Mouse (Mus musculus) liver, embryonic 14.5 days (tissue): ENCODE data around the gene Fermt3. TPM values are rescaled to one million over a fixed set of nuclear protein-coding genes. Genes with fewer than 3 reads are reported as not detected.

Experiments
- ATAC-seq: fragments of 200-750 bp; cut with Nextera tagmentation; 2 replicates; pipeline ENCODE4 v1.8.0; 2017; ENCODE audit warnings: moderate number of reproducible peaks, mild to moderate bottlenecking, moderate library complexity; ENCODE audit not compliant: insufficient read depth
- DNase-seq, 3 experiments: peaks; one replicate each; pipeline ENCODE4 v3.0.0-alpha.2; 2012 to 2013; ENCODE audit warnings: low read depth in 3 of 3, low spot score in 3 of 3
- H3K27ac ChIP-seq: fragments of 300-500 bp; sonication (generic); 2 replicates; pipeline ENCODE4 v1.5.1; 2014; ENCODE audit warnings: moderate library complexity, mild to moderate bottlenecking, control low read depth, inconsistent platforms
- H3K27me3 ChIP-seq: fragments of 300-500 bp; sonication (generic); 2 replicates; pipeline ENCODE4 v1.6.1; 2014; ENCODE audit warnings: mild to moderate bottlenecking, low read length, moderate library complexity; ENCODE audit not compliant: control insufficient read depth, insufficient read depth
- H3K36me3 ChIP-seq: fragments of 300-500 bp; sonication (generic); replicated peaks from 2 replicates; pipeline ENCODE4 v1.6.1; 2014; ENCODE audit warnings: low read depth; ENCODE audit not compliant: control insufficient read depth, insufficient read depth
- H3K4me1 ChIP-seq, 2 experiments: fragments of 200-500 bp in 1 of 2; fragments of 300-500 bp in 1 of 2; sonication (generic) in 1 of 2; replicated peaks; 2 replicates each; pipeline ENCODE4 v1.6.1; 2012 to 2014; ENCODE audit warnings: antibody characterized with exemption in 1 of 2, inconsistent platforms in 1 of 2, low read length in 1 of 2; ENCODE audit not compliant: control insufficient read depth in 2 of 2, insufficient read depth in 2 of 2
- H3K4me2 ChIP-seq: fragments of 300-500 bp; sonication (generic); 2 replicates; pipeline ENCODE4 v1.6.1; 2014; ENCODE audit warnings: low read depth, mild to moderate bottlenecking, control low read depth, moderate library complexity
- H3K4me3 ChIP-seq, 2 experiments: fragments of 200-500 bp in 1 of 2; fragments of 300-500 bp in 1 of 2; sonication (generic) in 1 of 2; 2 replicates each; pipeline ENCODE4 v1.5.1; 2012 to 2014; ENCODE audit warnings: low read depth in 2 of 2, low read length in 2 of 2, mild to moderate bottlenecking in 2 of 2, control low read depth in 1 of 2, inconsistent platforms in 1 of 2, moderate library complexity in 1 of 2; ENCODE audit not compliant: insufficient read depth in 1 of 2
- H3K9ac ChIP-seq: fragments of 300-500 bp; sonication (generic); replicated peaks from 2 replicates; pipeline ENCODE4 v1.6.1; 2014; ENCODE audit warnings: mild to moderate bottlenecking, control low read depth, moderate library complexity
- H3K9me3 ChIP-seq: fragments of 300-500 bp; sonication (generic); 2 replicates; pipeline ENCODE4 v1.6.1; 2016; ENCODE audit warnings: low read length, mixed read lengths; ENCODE audit not compliant: control insufficient read depth
- CTCF ChIP-seq: IDR thresholded peaks from 2 replicates; pipeline ENCODE4 v1.5.1; 2016; ENCODE audit warnings: antibody characterized with exemption, low read depth, control low read depth
- EP300 ChIP-seq: IDR thresholded peaks from 2 replicates; pipeline ENCODE4 v1.6.1; 2016; ENCODE audit warnings: antibody characterized with exemption, low read depth
- WGBS: fragments of 180-500 bp; shearing (Covaris S2); extraction: QIAGEN DNeasy Blood & Tissue Kit; methylation state at CpG from one replicate; pipeline ENCODE4 v1.1.7; 2014; ENCODE audit not compliant: insufficient replicate concordance; 5-methylcytosine and 5-hydroxymethylcytosine counted together
- polyA plus RNA-seq, 2 experiments: library from polyadenylated mRNA; depleted of rRNA in 1 of 2; stranded (reverse) in 1 of 2; unstranded in 1 of 2; fragments of >200 nt; fragmentation: Nextera tagmentation in 1 of 2; extraction: Ambion mirVana in 1 of 2; gene quantifications; 2 replicates each; pipeline versions ENCODE4 v1.2.1 to v1.2.3; 2012 to 2014

Gene Fermt3
- polyA plus RNA-seq, 2 experiments = 58.1 to 72.2 TPM

GRCm38 (mm10) chr19:7006892-7007593 is 12.2 kb downstream of the Fermt3 start:
- Histone ChIP-seq H3K4me2 (no peak overlapping the region), H3K4me3 (no peak overlapping the region), H3K9me3 (no peaks in the 10 kb centered on the region), H3K27ac (no peak overlapping the region), H3K4me1 (no peaks in the 10 kb centered on the region), H3K9ac (no peak overlapping the region), H3K27me3 (no peaks in the 10 kb centered on the region), H3K36me3 (peaks cover 8% of the 10 kb centered on the region)
- no peak for DNase-seq
- TF ChIP-seq CTCF (no peak), EP300 (no peak)
- 74% methylated on average over 9 of the region's 9 CpGs for WGBS
- ATAC-seq = no peak

DNA sequence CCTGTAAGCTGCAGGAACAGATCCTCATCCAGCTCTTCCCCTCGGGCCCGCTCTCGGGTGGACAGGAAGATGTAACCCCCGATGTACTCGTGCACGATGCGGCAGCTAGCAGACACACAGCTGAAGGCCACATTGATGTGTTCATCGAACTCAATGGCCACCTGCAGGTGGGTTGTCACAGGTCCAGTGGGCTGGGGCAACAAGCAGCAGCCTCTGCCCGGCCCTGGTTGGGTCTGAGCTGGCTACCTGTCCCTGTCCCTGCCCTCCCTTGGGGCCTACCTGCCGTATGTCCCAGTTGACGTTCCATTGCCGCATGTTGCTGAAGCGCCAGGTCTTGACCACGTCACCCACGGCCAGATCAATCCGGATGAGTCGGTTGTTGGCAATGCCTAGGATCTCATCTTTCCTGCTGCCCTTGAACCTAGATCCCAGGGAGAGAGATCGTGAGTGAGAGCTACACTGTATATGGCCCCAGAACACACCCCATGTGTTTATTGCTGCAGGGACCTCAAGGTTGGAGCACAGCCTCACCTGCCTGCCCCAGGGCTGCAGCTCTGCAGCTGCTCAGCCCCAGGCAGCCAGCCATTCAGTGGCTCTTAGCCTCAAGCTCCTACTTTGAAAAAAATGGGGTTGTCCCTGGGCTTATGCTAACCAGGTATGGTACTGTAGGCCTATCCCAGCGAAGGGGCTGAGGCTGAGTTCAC is 19.8 kb downstream of the Fermt3 start:
- Histone ChIP-seq H3K27ac (no peak overlapping the region), H3K36me3 (peaks cover 34% of the 10 kb centered on the region), H3K4me1 (peaks cover 8% of the 10 kb centered on the region in 2 experiments), H3K27me3 (no peaks in the 10 kb centered on the region), H3K9me3 (no peaks in the 10 kb centered on the region), H3K4me2 (no peak overlapping the region), H3K4me3 (no peak overlapping the region), H3K9ac (no peak overlapping the region)
- TF ChIP-seq EP300 = no peak
- TF ChIP-seq CTCF = no peak
- ATAC-seq = no peak
- WGBS = 83% methylated on average over 19 of the region's 19 CpGs
- no peak for DNase-seq

DNA sequence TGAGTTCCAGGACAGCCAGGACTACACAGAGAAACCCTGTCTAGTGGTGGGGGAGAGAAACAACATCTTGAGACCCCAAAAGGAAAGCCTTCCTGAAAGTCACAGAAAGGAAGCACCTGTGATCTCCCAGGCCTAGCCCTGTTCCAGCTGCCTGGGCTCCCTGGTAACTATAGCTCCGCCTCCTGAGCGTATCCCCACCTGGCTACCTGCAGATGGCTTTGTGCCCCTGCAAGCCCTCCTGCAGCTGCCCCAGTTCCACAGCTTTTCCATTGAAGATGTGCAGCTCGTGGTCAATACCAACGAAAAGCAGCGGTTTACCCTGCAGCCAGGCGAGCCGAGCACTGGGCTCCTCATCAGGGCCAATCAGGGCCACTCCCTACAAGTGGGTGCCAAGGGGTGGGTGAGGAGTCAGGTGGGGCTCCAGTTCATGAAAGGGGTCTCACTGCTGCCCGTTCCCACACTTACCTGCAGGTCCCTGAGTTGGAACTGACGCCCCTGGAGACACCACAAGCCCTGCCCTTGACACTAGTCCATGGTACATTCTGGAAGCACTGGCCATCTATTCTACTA is 21.5 kb downstream of the Fermt3 start:
- Histone ChIP-seq H3K4me1 (peaks cover 13% of the 10 kb centered on the region in 2 experiments), H3K36me3 (peaks cover 34% of the 10 kb centered on the region), H3K9me3 (no peaks in the 10 kb centered on the region), H3K9ac (no peak overlapping the region), H3K4me3 (no peak overlapping the region), H3K4me2 (no peak overlapping the region), H3K27ac (no peak overlapping the region), H3K27me3 (no peaks in the 10 kb centered on the region)
- no peak for TF ChIP-seq CTCF
- TF ChIP-seq EP300 = no peak
- DNase-seq (no peak), ATAC-seq (no peak)
- 84% methylated on average over 9 of the region's 9 CpGs for WGBS

GRCm38 (mm10) chr19:6996006-6996405 is 23.3 kb downstream of the Fermt3 start, which contains the start of the genes Nudt22 and Trpt1:
Gene Nudt22, minus strand, starts transcription at chr19:6996117.
Gene Trpt1, plus strand, starts transcription at chr19:6996131.
- ATAC-seq (peak; percentile 58), DNase-seq (peak; percentile 76 to 82 (median 78))
- H3K36me3 ChIP-seq = peaks cover 19% of the 10 kb centered on the region
- TF ChIP-seq CTCF = no peak
- TF ChIP-seq EP300 = no peak
- H3K9me3 ChIP-seq = no peaks in the 10 kb centered on the region
- peaks cover 18 to 22% of the 10 kb centered on the region in 2 experiments for H3K4me1 ChIP-seq
- 1% methylated on average over 24 of the region's 24 CpGs for WGBS
- H3K27ac ChIP-seq = peak within 1 kb of the TSS; percentile 24
- H3K9ac ChIP-seq = peak within 1 kb of the TSS; percentile 66
- H3K4me2 ChIP-seq = peak within 1 kb of the TSS; percentile 86
- peak within 1 kb of the TSS; percentile 62 to 67 for H3K4me3 ChIP-seq
- H3K27me3 ChIP-seq = no peaks in the 10 kb centered on the region
